Mouse (Mus musculus) left cerebral cortex, postnatal 14 days (tissue): ENCODE results near the gene Henmt1. TPM values are rescaled to one million over a fixed set of nuclear protein-coding genes. Genes with fewer than 3 reads are reported as not detected.

ENCODE experiments used
- DNase-seq, 2 experiments: peaks; one replicate each; pipeline ENCODE4 v3.0.0; 2021 to 2022; ENCODE audit warnings: low spot score in 2 of 2, mixed read lengths in 1 of 2
- intact Hi-C: fragments of 180-260 bp; cut with DNase I; formaldehyde crosslinking; loops from one replicate; pipeline ENCODE4 v1.15.1; 2025
- total RNA-seq, 2 experiments: library from RNA; stranded (reverse); gene quantifications; 2 replicates each; pipeline ENCODE4 v1.2.3; 2021

Gene Henmt1
- total RNA-seq, 2 experiments from 2014 or later, result 2.5 to 3.8 TPM

DNA sequence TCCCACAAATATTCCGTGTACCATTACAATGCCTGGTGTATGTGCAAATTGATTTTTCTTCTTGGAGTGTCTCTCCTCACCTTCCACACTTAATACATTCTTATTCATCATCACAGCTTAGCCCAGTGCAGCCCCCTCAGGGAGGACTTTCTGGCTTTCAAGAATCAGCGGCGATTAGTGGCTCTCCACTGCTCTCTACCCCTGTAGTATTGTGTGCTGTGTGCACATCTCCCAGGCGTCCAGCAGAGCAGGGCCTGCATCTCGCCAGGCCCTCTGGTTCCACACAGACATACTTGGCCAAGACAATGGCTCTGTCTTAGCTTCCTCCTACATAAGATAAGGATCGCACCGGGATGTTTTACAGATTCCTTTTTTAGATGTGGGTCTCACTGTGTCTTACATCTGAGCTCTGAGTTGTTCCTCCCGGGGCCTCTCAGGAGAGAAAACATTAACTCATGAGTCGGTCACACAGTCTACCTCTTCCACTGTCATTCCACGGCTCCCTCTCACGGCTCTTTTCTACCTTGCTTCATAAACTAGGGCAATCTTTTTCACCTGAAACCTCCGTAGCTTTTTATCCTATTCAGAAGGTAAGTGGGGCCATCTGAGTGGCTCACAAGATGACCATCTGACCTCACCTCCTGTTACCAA is 47.5 kb downstream of the Henmt1 start:
- intact Hi-C loops, result no loop called here
- DNase-seq, result no peak

DNA sequence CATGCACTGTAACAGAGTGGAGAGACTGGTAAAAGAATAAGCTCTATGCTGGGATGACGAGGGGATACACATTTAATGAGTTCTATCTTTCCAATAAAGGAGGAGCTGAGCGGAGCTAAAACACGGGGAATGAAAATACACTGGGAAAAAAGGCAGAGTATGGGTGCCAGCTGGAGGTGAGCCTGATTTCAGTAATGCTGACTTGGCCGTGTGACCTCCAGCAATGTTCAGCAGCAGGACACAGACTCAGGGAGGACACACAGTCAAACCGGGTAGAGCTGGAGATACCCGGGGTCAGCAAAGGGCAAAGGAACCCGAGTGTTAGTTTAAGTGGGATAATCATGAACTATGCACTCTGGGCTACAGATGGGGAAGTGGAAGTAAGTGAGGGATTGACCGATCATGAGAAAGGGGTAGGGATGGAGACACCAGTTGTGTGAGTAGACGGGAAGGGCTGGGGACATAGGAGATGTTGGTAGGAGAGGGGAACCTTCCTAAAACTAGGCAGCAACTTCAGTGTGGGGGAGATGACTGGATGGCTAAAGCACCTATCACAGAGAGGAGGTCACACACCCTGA is 50.4 kb downstream of the Henmt1 start:
- no peak for DNase-seq
- intact Hi-C loops, result no loop called here

DNA sequence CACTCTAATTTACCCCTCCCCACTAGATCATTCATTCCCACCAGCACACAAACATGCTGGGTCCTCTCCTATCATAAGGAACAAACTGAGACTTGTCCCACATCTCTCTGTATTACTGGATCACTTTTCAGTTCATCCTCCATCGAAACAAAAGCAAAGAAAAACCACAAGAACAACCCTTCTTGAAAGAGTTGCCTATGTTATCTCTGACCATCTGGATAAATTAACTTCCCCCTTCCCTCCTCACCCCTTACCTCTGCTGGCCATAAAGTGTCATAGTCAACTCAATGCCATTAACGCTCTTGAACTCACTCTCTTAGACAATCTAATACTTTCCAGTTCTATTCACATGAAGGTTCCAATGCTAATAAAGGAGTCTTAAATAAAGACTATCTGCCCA is 54.8 kb downstream of the Henmt1 start:
- intact Hi-C loops, result no loop called here
- DNase-seq, result no peak

DNA sequence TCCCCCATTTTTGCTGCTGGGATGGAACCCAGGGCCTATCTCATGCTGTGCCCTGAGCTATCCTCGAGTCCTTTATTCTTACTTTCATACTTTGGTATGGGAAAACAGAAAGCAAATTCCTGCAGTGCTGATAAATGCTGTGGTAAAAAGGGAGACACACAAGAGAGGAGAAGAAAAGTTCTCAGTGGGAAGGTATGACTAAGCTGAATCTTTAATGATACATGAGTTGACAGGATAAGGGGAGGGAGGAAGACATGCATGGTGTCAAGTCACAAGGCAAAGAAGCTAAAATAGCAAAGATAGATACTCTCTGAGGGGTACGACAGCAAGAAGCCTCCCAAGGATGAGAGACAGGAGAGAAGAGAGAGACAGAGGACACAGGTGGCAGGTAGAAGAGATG is 55.7 kb downstream of the Henmt1 start:
- intact Hi-C loops, result no loop called here
- no peak for DNase-seq

DNA sequence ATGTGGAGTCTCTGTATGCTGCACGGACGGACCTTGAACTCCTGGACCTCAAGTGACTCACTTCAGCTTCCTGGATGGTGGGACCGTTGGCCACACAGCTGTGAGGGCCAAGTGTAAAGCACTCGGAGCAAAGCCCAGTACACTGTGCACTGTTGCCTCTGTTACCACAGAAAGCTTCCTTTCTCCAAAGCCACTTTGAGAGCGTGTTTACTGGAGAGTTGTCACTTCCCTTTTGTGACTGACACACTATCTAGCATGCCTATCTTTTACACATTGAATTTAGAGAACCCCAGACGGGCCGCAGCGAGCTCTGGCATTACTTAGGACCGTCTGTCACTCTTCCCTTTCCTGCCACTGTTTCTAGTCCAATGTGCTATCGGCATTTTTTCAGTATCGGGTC is 57.6 kb downstream of the Henmt1 start:
- DNase-seq, result no peak
- intact Hi-C loops, result no loop called here

DNA sequence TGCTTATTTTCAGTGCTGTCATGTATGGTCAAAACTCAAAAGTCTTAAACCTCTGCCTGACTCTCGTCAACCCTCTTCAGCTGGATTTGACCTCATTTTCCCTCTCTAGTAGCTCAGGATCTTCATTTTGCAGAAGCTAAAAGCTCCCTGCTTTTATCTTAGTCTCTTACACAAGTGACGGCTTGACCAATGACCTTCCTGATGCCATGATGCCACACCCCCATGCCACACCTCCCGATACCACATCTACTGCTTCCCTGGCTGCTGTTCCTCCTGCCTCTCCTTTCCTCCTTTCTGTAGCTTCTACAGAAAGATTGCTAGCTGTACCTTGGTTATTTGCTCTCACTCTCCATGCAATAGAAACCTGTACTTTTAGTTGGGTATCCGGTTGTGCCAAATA is 58.1 kb downstream of the Henmt1 start:
- intact Hi-C loops, result no loop called here
- DNase-seq, result no peak

DNA sequence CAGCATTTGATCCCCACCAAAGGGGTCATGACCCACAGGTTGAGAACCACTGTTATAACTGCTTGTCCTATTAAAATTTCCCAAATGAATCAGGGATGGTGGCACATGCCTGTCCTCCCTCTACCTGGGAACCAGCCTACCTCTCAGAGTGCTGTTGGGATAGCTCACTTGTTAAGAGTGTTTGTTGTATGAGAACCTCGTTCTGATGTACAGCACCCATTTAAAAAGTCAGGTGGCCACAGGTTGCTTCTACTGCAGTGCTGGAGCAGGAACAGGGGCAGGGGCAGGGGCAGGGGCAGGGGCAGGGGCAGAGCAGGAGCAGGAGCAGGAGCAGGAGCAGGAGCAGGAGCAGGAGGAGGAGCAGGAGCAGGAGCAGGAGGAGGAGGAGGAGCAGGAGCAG is 59.5 kb downstream of the Henmt1 start:
- intact Hi-C loops, result no loop called here
- DNase-seq, result no peak

DNA sequence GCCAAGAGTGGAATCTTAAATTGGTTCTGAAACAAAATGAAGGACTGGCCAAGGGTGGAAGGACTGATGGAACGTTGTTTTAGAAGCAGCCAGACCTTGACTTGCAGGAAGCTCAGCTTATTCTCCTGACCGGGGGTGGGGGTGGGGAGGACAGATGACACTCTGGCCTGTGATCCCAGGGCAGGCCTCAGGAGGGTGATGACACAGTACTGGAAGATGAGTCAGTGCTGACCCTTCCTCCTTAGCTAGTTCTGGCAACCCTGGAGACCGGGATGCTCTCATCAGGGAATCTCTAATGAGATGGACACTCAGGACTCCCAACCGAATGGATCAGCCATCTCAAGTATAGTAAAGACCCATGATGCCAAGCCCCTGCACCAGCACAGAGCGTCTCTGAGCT is 66.1 kb downstream of the Henmt1 start:
- DNase-seq, result no peak
- intact Hi-C loops, result no loop called here

DNA sequence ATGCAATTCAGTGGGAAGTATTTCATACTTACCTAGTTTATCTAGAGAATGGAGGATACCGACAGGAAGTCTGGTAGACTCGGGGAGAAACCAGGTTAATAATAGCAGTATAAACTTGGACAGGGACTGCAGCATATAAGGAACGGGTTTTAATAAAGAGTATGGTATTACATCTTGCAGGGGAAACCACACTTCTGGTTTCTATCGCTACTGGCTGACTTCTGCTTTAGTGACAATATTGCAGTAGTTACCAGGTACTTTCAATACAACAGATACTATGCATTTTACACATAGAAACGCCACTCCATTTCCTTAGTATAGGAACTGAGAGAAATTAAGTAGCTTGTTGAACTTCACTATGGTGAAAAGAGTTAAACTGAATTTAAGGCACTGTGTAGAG is 68.5 kb downstream of the Henmt1 start:
- intact Hi-C loops, result no loop called here
- DNase-seq, result no peak

Other genes starting within 250 kb of the Henmt1 start
- gene Gpsm2, start 217.6 kb upstream of the Henmt1 start, total RNA-seq, result 10 to 100 TPM; 18.0 TPM
- gene Aknad1, start 200.2 kb upstream of the Henmt1 start, total RNA-seq, result under 1 TPM in 1 of 2 experiments, not detected in 1; 0.09 TPM
- gene Stxbp3, start 99.3 kb upstream of the Henmt1 start, total RNA-seq, result 10 to 100 TPM; 16.7 to 17.5 TPM
- under 1 TPM in 1 of 2 experiments, not detected in 1; 0.11 TPM for gene Fndc7, start 49.9 kb upstream of the Henmt1 start, total RNA-seq
- 10 to 100 TPM; 42.2 to 42.8 TPM for gene Prpf38b, start 28.1 kb upstream of the Henmt1 start, total RNA-seq
- gene Gm9857, start 572 bp downstream of the Henmt1 start, total RNA-seq, result not detected
- 10 to 100 TPM; 46.2 to 48.6 TPM for gene Fam102b, start 87.7 kb downstream of the Henmt1 start, total RNA-seq
- not detected for gene Slc25a54, start 140.6 kb downstream of the Henmt1 start, total RNA-seq
- 1 to 10 TPM; 2.9 to 3.3 TPM for gene Slc25a24, start 183.3 kb downstream of the Henmt1 start, total RNA-seq